In genomic region chr4:101496188-101496533, GRCm38 (mm10) we compare ENCODE assay signal across 9 mouse cellular contexts. TPM values are rescaled to one million over a fixed set of nuclear protein-coding genes. Genes with fewer than 3 reads are reported as not detected.
DNase-seq lines count a peak whose midpoint lies in the region; ATAC-seq and TF ChIP-seq lines count a peak whose summit lies in the region.
"Had no signal": no experiment of that assay in that cellular context is flagged by ENCODE, and none has a peak within 500 bp of the region (broad histone marks: within the 10 kb centered on the region; RNA-seq: fewer than 3 reads in every experiment).

No protein-coding gene starts in this region.

- no peaks in the 10 kb centered on the region for H3K9me3 ChIP-seq in liver, embryonic 11.5 days (ENCODE audit: control insufficient read depth, low read length)

- TF ChIP-seq POLR2A in testis, adult 2 months (IDR thresholded peaks at IDR 0.05; ENCODE audit: control insufficient read depth, low read depth, low read length): no peak

- no peak for DNase-seq in frontal cortex, postnatal 10 days (ENCODE audit: low spot score in 2 of 2)
- no peak for DNase-seq in testis, postnatal 14 days (ENCODE audit: low spot score)
- DNase-seq in liver, embryonic 11.5 days (ENCODE audit: low spot score): no peak
- DNase-seq in right cerebral cortex, postnatal 4 days: no peak

- peak overlapping the region; percentile 89 for H3K4me3 ChIP-seq in testis, adult 2 months (ENCODE audit: control insufficient read depth, low read depth, low read length)
- H3K4me3 ChIP-seq in liver, embryonic 11.5 days (ENCODE audit: low read depth, low read length): peak overlapping the region; percentile 52

- no peaks in the 10 kb centered on the region for H3K36me3 ChIP-seq in testis, adult 2 months (ENCODE audit: control insufficient read depth, insufficient read depth, low read length)
- no peaks in the 10 kb centered on the region for H3K36me3 ChIP-seq in liver, embryonic 11.5 days (ENCODE audit: control insufficient read depth, insufficient read depth, low read length)

- H3K27me3 ChIP-seq in testis, adult 2 months (ENCODE audit: control insufficient read depth, insufficient read depth, low read length): no peaks in the 10 kb centered on the region
- H3K27me3 ChIP-seq in liver, embryonic 11.5 days (replicated peaks; ENCODE audit: control insufficient read depth, insufficient read depth, low read length): peaks cover 46% of the 10 kb centered on the region

- 4% methylated on average over 28 of the region's 28 CpGs for WGBS in liver, embryonic 11.5 days

- H3K27ac ChIP-seq in testis, adult 2 months (ENCODE audit: control insufficient read depth, insufficient read depth, low read depth, low read length): no peak overlapping the region
- H3K27ac ChIP-seq in liver, embryonic 11.5 days (ENCODE audit: low read depth, low read length): no peak overlapping the region

- no peak for TF ChIP-seq CTCF in testis, adult 2 months (IDR thresholded peaks at IDR 0.05; ENCODE audit: control insufficient read depth, insufficient read depth, insufficient replicate concordance, low read depth, low read length)

- no peak overlapping the region for H3K9ac ChIP-seq in liver, embryonic 11.5 days (ENCODE audit: low read depth, low read length)

- peak; percentile 15; the same call in 1 of the 2 replicates for ATAC-seq in frontal cortex, adult (ENCODE audit: low TSS enrichment)
- no peak for ATAC-seq in liver, embryonic 11.5 days (replicated peaks; ENCODE audit: low FRiP score)
- no peak for ATAC-seq in inflammation-experienced regulatory T-cells, adult 6 months
- ATAC-seq in monocyte, adult 5-6 weeks (replicated peaks; ENCODE audit: insufficient number of reproducible peaks, low FRiP score, low TSS enrichment, poor library complexity, severe bottlenecking): no peak

- H3K4me2 ChIP-seq in liver, embryonic 11.5 days: peak overlapping the region; percentile 77

- H3K4me1 ChIP-seq in testis, adult 2 months (ENCODE audit: control insufficient read depth, insufficient read depth, low read length): peaks cover 13% of the 10 kb centered on the region
- no peaks in the 10 kb centered on the region; the same call in 1 of the 2 replicates for H3K4me1 ChIP-seq in liver, embryonic 11.5 days (replicated peaks; ENCODE audit: control insufficient read depth, insufficient read depth, low read length)

RNA-seq across cellular contexts. Expression of gene Dnajc6, which starts 0.3 kb away (rescaled TPM):
- 1.5 TPM in 2 replicates for polyA plus RNA-seq in testis, adult 2 months (2012; rRNA removed)
- 0.14 and 0.22 TPM in 2 replicates for polyA plus RNA-seq in liver, embryonic 11.5 days (2014; fragmentation: Nextera tagmentation; extraction: Ambion mirVana)
- 1 to 10 TPM; 2.6 to 3.2 (median 2.8) TPM for polyA plus RNA-seq in inflammation-experienced regulatory T-cells, adult 6 months (2017; shearing (Covaris generic))
- 0.58 TPM in 1 of 3 replicates, not detected in the others for total RNA-seq in monocyte, adult 5-6 weeks (2017)
- polyA plus RNA-seq: C2C12 had no signal
